ENCODE assay signal across 13 mouse cellular contexts in genomic region chr14:37315239-37315895, GRCm38 (mm10).
A peak's percentile ranks its signal among the peaks of the same experiment; 100 is the strongest.
DNase-seq lines count a peak whose midpoint lies in the region; ATAC-seq lines count a peak whose summit lies in the region.
"Had no signal": no experiment of that assay in that cellular context is flagged by ENCODE, and none has a peak within 500 bp of the region (broad histone marks: within the 10 kb centered on the region; RNA-seq: fewer than 3 reads in every experiment).

No protein-coding gene starts in this region.

- no peaks in the 10 kb centered on the region for H3K36me3 ChIP-seq in midbrain, embryonic 13.5 days
- H3K36me3 ChIP-seq in midbrain, embryonic 15.5 days (replicated peaks) = no peaks in the 10 kb centered on the region
- no peaks in the 10 kb centered on the region for H3K36me3 ChIP-seq in hindbrain, embryonic 15.5 days
- H3K36me3 ChIP-seq in liver, embryonic 11.5 days (ENCODE audit: control insufficient read depth, insufficient read depth, low read length) = no peaks in the 10 kb centered on the region
- H3K36me3 ChIP-seq: limb, embryonic 12.5 days had no signal

- H3K27ac ChIP-seq in midbrain, embryonic 13.5 days = no peak overlapping the region
- no peak overlapping the region for H3K27ac ChIP-seq in midbrain, embryonic 15.5 days
- no peak overlapping the region for H3K27ac ChIP-seq in hindbrain, embryonic 15.5 days (replicated peaks)
- H3K27ac ChIP-seq in liver, embryonic 11.5 days (ENCODE audit: low read depth, low read length) = no peak overlapping the region
- H3K27ac ChIP-seq: kidney, postnatal 0 days; limb, embryonic 12.5 days had no signal

- no peak overlapping the region for H3K4me2 ChIP-seq in midbrain, embryonic 13.5 days (replicated peaks)
- H3K4me2 ChIP-seq in midbrain, embryonic 15.5 days = no peak overlapping the region
- H3K4me2 ChIP-seq in hindbrain, embryonic 15.5 days = no peak overlapping the region
- H3K4me2 ChIP-seq in liver, embryonic 11.5 days = no peak overlapping the region
- H3K4me2 ChIP-seq: limb, embryonic 12.5 days; lung, embryonic 14.5 days had no signal

- no peaks in the 10 kb centered on the region for H3K4me1 ChIP-seq in midbrain, embryonic 13.5 days (replicated peaks)
- H3K4me1 ChIP-seq in midbrain, embryonic 15.5 days = no peaks in the 10 kb centered on the region
- no peaks in the 10 kb centered on the region for H3K4me1 ChIP-seq in hindbrain, embryonic 15.5 days (replicated peaks)
- no peaks in the 10 kb centered on the region for H3K4me1 ChIP-seq in liver, embryonic 11.5 days (replicated peaks; ENCODE audit: control insufficient read depth, insufficient read depth, low read length)
- H3K4me1 ChIP-seq: limb, embryonic 12.5 days had no signal

- DNase-seq in cerebellum, postnatal 14 days = peak; percentile 24 to 59
- peak; percentile 49 to 58 for DNase-seq in layer of hippocampus, postnatal 36 days
- no peak for DNase-seq in liver, embryonic 11.5 days (ENCODE audit: low spot score)
- DNase-seq: heart, adult 18-20 months; heart, postnatal 36 days; lung, embryonic 14.5 days had no signal

- no peak overlapping the region for H3K4me3 ChIP-seq in midbrain, embryonic 13.5 days (replicated peaks)
- H3K4me3 ChIP-seq in midbrain, embryonic 15.5 days = no peak overlapping the region
- no peak overlapping the region for H3K4me3 ChIP-seq in hindbrain, embryonic 15.5 days
- H3K4me3 ChIP-seq in liver, embryonic 11.5 days (ENCODE audit: low read depth, low read length) = no peak overlapping the region
- H3K4me3 ChIP-seq: limb, embryonic 12.5 days had no signal

- H3K27me3 ChIP-seq in midbrain, embryonic 13.5 days = no peaks in the 10 kb centered on the region
- no peaks in the 10 kb centered on the region for H3K27me3 ChIP-seq in midbrain, embryonic 15.5 days (replicated peaks)
- H3K27me3 ChIP-seq in hindbrain, embryonic 15.5 days = no peaks in the 10 kb centered on the region
- no peaks in the 10 kb centered on the region for H3K27me3 ChIP-seq in liver, embryonic 11.5 days (replicated peaks; ENCODE audit: control insufficient read depth, insufficient read depth, low read length)
- H3K27me3 ChIP-seq: limb, embryonic 12.5 days had no signal

- H3K9ac ChIP-seq in midbrain, embryonic 13.5 days (replicated peaks) = no peak overlapping the region
- no peak overlapping the region for H3K9ac ChIP-seq in midbrain, embryonic 15.5 days
- H3K9ac ChIP-seq in hindbrain, embryonic 15.5 days = no peak overlapping the region
- no peak overlapping the region for H3K9ac ChIP-seq in liver, embryonic 11.5 days (ENCODE audit: low read depth, low read length)
- H3K9ac ChIP-seq: limb, embryonic 12.5 days; lung, embryonic 14.5 days had no signal

- WGBS in midbrain, embryonic 13.5 days = 77% methylated on average over 7 of the region's 7 CpGs
- WGBS in midbrain, embryonic 15.5 days = 72% methylated on average over 7 of the region's 7 CpGs
- WGBS in hindbrain, embryonic 15.5 days = 60% methylated on average over 7 of the region's 7 CpGs
- WGBS in liver, embryonic 11.5 days = 81% methylated on average over 7 of the region's 7 CpGs

- H3K9me3 ChIP-seq in midbrain, embryonic 13.5 days = no peaks in the 10 kb centered on the region
- H3K9me3 ChIP-seq in midbrain, embryonic 15.5 days = no peaks in the 10 kb centered on the region
- H3K9me3 ChIP-seq in hindbrain, embryonic 15.5 days = no peaks in the 10 kb centered on the region
- no peaks in the 10 kb centered on the region for H3K9me3 ChIP-seq in liver, embryonic 11.5 days (ENCODE audit: control insufficient read depth, low read length)
- H3K9me3 ChIP-seq: limb, embryonic 12.5 days had no signal

- ATAC-seq in cerebellum, adult (ENCODE audit: insufficient number of reproducible peaks, low FRiP score, low TSS enrichment) = no peak
- ATAC-seq in midbrain, embryonic 13.5 days = 0 out of 2 replicates have a peak, but pooled peaks have one; percentile 6
- ATAC-seq in midbrain, embryonic 15.5 days (replicated peaks) = no peak
- peak; percentile 65 for ATAC-seq in hindbrain, embryonic 15.5 days (ENCODE audit: low FRiP score, low read depth)
- ATAC-seq in liver, embryonic 11.5 days (replicated peaks; ENCODE audit: low FRiP score) = no peak
- ATAC-seq in CD4-positive, CD25-positive, alpha-beta regulatory T cell, adult 4 months = no peak

Comparison
In these comparisons a context has a peak if more than half of its experiments do, and no peak if none do; other contexts are left out.
1. ATAC-seq: peak in midbrain, embryonic 13.5 days (single experiment) and hindbrain, embryonic 15.5 days (single experiment); none in cerebellum, adult (single experiment), midbrain, embryonic 15.5 days (single experiment), liver, embryonic 11.5 days (single experiment) and CD4-positive, CD25-positive, alpha-beta regulatory T cell, adult 4 months (single experiment).